Mouse (Mus musculus): ENCODE measurements around the gene Pllp.

Pllp gene

DNA sequence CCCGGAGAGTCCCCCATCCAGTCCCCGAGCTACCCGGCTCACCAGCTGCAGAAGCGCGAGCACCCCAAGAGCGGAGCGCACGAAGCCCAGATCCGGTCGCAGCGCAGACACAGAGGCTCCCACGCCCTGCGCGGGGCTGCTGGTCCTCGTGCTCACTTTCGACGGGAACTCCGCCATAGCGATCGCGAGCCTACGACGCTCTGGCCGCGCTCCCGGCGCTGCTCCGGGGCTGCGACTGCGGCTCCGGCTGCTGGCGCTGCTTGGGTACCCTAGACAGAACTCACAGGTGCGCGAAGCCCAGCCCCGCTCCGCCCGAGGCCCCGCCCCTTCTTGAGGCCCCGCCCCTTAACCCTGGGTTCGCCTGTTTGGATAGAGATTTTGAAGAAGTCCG lies at the start of gene Pllp:
Pllp (minus strand) TSS at position 285 of the 391 bp plus-strand sequence.
- peak; percentile 59 for DNase-seq

- no peak for DNase-seq
These were observed 49.6 kb upstream of the Pllp start, which contains the start of gene Ccl22 for GRCm38 (mm10) chr8:94745476-94746184. Ccl22 (plus strand) TSS chr8:94745590.

- no peak for DNase-seq
These were observed 48.9 kb upstream of the Pllp start for GRCm38 (mm10) chr8:94744972-94745371.

DNA sequence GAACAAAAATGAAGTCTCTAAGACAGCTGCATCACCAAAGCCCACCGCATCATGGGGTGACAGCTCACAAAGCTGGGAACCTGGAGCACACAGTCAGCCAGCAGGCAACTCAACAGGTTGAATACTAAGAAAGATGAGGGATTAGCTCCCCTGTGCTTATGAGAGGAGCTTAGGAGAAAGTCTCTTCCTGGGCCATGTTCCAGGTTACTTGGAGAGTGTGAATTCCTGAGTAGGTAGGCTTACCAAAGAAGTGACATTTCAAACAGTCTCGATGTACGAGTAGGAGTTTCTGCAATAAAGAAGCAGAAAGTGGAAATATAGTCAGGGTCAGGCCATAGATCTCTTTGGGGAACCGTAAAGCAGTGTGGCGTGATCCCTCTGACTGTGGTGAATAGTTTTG lies 48.4 kb upstream of the Pllp start:
- no peak for DNase-seq

DNA sequence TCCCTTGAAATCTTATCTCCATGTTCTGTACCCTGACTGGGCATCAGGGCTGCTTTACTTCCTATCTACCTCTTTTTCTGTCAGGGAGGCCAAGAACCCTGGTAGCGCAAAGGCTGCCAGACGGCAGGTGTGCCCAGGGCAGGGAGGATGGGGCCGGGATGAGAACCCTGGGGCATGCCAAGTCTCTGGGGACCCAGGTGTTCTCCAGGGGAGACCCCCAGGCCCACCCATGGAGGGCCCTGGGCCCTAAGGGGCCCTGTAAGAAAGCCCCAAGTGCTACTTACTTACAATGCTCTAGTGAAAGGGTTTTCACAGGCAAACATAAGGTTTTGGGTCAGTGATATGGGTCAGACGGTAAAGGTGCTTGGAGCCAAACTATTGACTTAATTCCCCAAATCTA lies 45.6 kb upstream of the Pllp start:
- DNase-seq: no peak

GRCm38 (mm10) chr8:94740591-94740990 lies 44.5 kb upstream of the Pllp start:
- DNase-seq: no peak

- no peak for DNase-seq
These were observed 43.8 kb upstream of the Pllp start for GRCm38 (mm10) chr8:94739829-94740228.

- no peak for DNase-seq
These were observed 39.5 kb upstream of the Pllp start for GRCm38 (mm10) chr8:94735426-94736094.

- DNase-seq: no peak
These were observed 38.8 kb upstream of the Pllp start for GRCm38 (mm10) chr8:94734735-94735350.

GRCm38 (mm10) chr8:94733821-94734465 lies 37.9 kb upstream of the Pllp start:
- no peak for DNase-seq

DNA sequence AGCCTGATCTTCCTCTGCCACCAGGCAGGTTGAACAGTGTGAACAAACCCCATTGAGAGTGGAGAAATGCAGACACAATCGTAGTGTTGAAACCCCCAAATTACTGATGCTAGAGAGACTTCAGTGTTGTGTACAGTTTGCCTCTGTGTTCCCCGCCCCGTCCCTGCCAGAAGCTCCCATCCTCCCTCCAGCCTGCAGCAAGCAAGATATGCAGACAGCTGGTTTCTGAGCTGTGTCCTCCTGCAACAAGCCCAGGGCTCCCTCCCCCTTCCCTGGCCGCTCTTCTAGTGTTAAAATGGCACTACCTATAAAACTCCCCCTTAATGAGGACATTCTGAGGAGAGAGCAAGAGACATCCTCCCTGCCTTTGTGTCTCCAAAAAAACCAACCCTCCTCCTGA lies 33.2 kb upstream of the Pllp start:
- no peak for DNase-seq

- DNase-seq: no peak
These were observed 29.9 kb upstream of the Pllp start for GRCm38 (mm10) chr8:94725998-94726397.

DNA sequence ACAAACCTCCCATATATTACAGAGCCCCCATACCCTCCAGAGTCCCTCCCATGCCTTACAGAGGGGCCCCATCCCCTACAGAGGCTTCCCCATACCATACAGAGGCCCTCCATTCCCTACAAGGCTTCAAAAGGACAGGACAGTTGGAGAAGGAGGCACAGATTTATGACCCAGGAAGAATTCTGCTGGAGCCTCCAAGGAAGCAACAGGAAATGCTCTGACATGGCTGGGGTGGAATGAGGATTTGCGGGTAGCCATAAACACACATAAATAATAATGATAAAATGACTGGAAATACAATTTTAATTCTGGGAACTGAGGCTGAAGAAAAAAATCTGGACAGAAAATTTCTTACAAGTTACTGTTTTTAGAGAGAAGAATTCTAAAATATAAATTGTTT lies 20.8 kb upstream of the Pllp start:
- DNase-seq: no peak

- DNase-seq: no peak
These were observed 19.8 kb upstream of the Pllp start for GRCm38 (mm10) chr8:94715871-94716270.

- no peak for DNase-seq
These were observed 18.5 kb upstream of the Pllp start for GRCm38 (mm10) chr8:94714556-94714955.

DNA sequence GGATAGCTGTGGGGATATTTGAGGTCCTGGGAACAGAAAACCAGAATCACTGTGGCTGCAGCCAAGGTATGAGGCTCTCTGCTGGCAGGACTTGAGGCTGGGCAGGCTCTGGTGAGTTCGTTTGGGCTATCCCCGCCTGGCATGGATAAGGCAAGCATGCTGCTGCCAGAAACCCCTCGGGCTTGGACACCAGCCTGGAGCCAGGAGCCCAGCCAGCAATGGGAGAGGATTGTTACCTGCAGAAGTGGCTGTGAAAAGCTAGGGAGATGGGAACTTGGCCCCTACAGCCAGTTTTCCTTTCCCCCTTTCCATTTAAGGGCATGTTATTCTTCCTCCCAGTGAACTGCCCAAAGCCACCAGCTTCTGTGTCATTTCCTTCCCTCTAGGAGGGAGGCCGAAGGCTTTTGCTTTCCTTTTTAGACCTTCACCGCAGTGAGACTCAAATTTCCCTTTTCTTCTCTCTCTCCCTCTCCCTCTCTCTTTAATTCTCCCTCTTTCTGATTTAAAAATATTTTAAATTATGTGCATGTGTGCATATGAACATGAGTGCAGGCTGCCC lies 15.2 kb upstream of the Pllp start:
- no peak for DNase-seq

- DNase-seq: no peak
These were observed 14.3 kb upstream of the Pllp start for GRCm38 (mm10) chr8:94710336-94710735.

- no peak for DNase-seq
These were observed 10.8 kb upstream of the Pllp start for GRCm38 (mm10) chr8:94706732-94707395.

DNA sequence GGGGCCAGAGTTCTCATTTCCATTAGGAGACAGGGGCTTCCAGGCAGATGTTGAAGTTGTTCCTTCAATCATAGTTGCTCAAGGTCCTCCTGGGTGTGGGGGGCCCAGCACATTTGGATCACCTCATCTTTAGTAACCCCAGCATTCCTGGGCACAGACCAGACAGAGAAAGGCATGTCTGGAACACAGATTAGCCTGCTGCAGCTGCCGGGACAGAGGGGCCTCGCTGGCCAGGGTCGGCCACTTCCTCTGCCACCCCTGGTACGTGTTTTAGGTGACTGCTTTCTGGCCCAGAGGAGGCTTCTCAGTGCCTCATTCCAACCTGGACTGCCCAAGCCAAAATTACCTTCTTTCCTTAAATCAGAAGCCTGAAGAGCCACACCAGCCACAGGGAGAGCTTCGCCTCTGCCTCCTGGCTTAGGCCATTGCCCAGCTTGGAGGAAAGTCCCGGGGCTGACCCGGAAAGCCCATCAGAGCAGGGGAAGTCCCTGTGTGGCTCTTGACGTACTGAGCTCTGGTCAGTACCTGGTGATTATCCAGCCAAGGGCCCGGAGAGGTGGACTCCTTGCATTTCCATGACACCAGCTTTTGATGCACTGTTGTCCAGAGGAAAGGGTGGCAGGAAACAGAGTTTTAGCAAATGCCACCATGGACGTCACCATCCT lies 9.6 kb upstream of the Pllp start:
- DNase-seq: no peak

DNA sequence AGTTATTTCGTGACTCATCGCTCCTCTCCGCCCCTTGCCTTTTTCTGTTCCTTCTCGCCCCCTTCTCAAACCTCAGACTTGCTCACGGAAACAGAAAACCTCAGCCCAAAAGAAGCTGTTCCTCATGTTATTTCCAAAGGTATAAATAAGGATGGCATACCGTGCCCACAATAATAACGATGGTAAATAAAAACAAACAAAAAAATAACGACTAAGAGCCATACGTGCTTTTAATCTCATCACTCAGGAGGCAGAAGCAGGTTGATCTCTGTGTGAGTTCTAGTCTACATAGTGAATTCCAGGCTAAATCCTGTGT lies 8.5 kb upstream of the Pllp start:
- DNase-seq: no peak

DNA sequence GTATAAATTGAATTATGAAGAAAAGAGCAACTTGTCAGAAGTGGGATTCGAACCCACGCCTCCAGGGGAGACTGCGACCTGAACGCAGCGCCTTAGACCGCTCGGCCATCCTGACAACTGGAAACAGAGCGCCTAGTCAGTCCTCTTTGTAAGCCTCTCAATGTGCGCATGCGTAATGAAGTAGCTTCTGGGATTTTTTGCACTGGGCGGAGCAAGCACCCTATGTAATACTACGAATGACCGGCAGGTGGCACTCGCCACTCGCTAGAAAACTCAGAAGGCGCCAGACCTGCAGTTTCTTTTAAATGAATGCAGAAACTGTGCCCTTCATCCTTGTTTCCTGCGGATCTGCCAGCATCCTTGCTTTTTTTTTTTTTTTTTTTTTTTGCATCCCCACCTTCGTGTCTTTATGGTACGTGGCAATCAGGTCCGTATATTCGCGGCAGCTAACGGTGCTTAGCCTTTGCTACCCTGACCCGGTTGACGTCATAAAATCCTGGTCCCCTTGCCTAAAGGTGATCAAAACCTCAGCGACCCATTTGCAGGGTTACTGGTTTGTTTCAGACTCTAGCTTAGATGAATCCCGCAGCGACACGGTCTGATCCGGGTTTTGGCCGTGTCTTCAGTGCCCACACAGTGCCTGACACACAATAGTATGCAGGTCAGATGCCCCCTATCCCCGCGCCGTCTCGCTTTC lies 8.0 kb upstream of the Pllp start:
- DNase-seq: peak; percentile 96

All from right cerebral cortex, postnatal 14 days (tissue).